8 mouse cellular contexts compared by ENCODE assay signal in the genomic region with DNA sequence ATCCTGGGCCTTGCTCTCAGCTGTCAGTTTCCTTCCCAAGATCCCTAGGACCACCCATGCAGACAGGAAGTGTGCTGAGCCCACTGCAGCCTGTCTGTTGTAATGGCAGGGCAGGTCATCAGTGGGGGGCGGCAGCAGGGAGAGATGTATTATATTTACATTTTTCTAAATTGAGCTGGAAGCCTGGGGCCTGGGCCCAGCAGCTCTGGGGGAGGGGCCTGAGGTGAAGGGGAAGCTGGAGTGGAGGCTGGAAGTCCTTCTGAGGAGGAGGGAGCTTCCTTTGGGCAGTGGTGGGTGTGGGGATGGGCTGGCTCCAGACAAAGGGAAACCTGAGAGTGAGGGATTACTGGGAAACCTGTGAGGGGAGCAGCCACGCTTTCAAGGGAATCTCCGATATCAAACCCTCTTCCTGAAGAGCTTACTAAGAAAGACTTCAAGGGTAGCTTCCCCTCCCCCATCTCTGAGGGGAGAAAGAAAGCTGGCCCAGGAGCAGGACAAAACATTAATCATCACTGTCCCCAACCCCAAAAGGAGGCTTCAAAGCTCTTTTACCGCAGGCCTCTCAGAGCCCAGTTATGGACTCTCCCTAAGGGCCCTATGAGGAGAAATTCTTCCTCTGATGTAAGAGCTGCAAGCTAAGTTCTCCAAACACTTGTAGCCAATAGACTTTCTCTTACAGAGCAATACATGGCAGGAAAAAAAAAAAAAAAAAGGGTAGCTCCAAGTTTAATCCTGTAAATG.
A peak's percentile ranks its signal among the peaks of the same experiment; 100 is the strongest.
DNase-seq lines count a peak whose midpoint lies in the region; ATAC-seq and TF ChIP-seq lines count a peak whose summit lies in the region.

No protein-coding gene starts in this region.

- no peak overlapping the region for H3K4me3 ChIP-seq in forebrain, embryonic 12.5 days (replicated peaks)
- H3K4me3 ChIP-seq in forebrain, embryonic 16.5 days (replicated peaks; ENCODE audit: low read length) = no peak overlapping the region
- no peak overlapping the region for H3K4me3 ChIP-seq in midbrain, embryonic 12.5 days
- no peak overlapping the region for H3K4me3 ChIP-seq in midbrain, postnatal 0 days (ENCODE audit: low read depth, low read length)
- H3K4me3 ChIP-seq in stomach, postnatal 0 days (ENCODE audit: low read depth, low read length) = no peak overlapping the region

- no peak for TF ChIP-seq CTCF in midbrain, postnatal 0 days (IDR thresholded peaks at IDR 0.05)
- TF ChIP-seq CTCF in stomach, postnatal 0 days (IDR thresholded peaks at IDR 0.05; ENCODE audit: low read depth) = no peak

- H3K27ac ChIP-seq in forebrain, embryonic 12.5 days = 0 out of 2 replicates have a peak overlapping the region, but pooled peaks have one; percentile 8
- H3K27ac ChIP-seq in forebrain, embryonic 16.5 days (ENCODE audit: low read length) = no peak overlapping the region
- 0 out of 2 replicates have a peak overlapping the region, but pooled peaks have one; percentile 20 for H3K27ac ChIP-seq in midbrain, embryonic 12.5 days (replicated peaks)
- H3K27ac ChIP-seq in midbrain, postnatal 0 days (ENCODE audit: low read depth, low read length) = no peak overlapping the region
- peak overlapping the region; percentile 30; the same call in 1 of the 2 replicates for H3K27ac ChIP-seq in stomach, postnatal 0 days (replicated peaks)

- peaks cover 11% of the 10 kb centered on the region for H3K4me1 ChIP-seq in forebrain, embryonic 12.5 days
- no peaks in the 10 kb centered on the region for H3K4me1 ChIP-seq in forebrain, embryonic 16.5 days (replicated peaks; ENCODE audit: control insufficient read depth, insufficient read depth, low read length)
- H3K4me1 ChIP-seq in midbrain, embryonic 12.5 days = peaks cover 13% of the 10 kb centered on the region
- no peaks in the 10 kb centered on the region for H3K4me1 ChIP-seq in midbrain, postnatal 0 days (ENCODE audit: insufficient read depth, low read length)
- peaks cover 6% of the 10 kb centered on the region; the same call in 1 of the 2 replicates for H3K4me1 ChIP-seq in stomach, postnatal 0 days (replicated peaks; ENCODE audit: control insufficient read depth, insufficient read depth)

- no peak overlapping the region for H3K4me2 ChIP-seq in forebrain, embryonic 12.5 days
- H3K4me2 ChIP-seq in forebrain, embryonic 16.5 days (ENCODE audit: low read length) = no peak overlapping the region
- no peak overlapping the region for H3K4me2 ChIP-seq in midbrain, embryonic 12.5 days (replicated peaks)
- H3K4me2 ChIP-seq in midbrain, postnatal 0 days (ENCODE audit: low read depth, low read length, poor library complexity, severe bottlenecking) = no peak overlapping the region
- no peak overlapping the region for H3K4me2 ChIP-seq in stomach, postnatal 0 days (replicated peaks; ENCODE audit: low read depth)

- DNase-seq in midbrain, postnatal 0 days (ENCODE audit: low spot score) = no peak
- DNase-seq in kidney, postnatal 14 days = peak; percentile 34
- DNase-seq in stomach, postnatal 0 days (ENCODE audit: low spot score) = peak; percentile 17
- no peak for DNase-seq in cerebellum, postnatal 36 days
- DNase-seq in B cell, adult 2 months = no peak

- H3K27me3 ChIP-seq in forebrain, embryonic 12.5 days = no peaks in the 10 kb centered on the region
- H3K27me3 ChIP-seq in forebrain, embryonic 16.5 days (replicated peaks; ENCODE audit: control insufficient read depth, insufficient read depth, low read length) = no peaks in the 10 kb centered on the region
- H3K27me3 ChIP-seq in midbrain, embryonic 12.5 days = no peaks in the 10 kb centered on the region
- H3K27me3 ChIP-seq in midbrain, postnatal 0 days (ENCODE audit: insufficient read depth, low read length) = no peaks in the 10 kb centered on the region
- H3K27me3 ChIP-seq in stomach, postnatal 0 days (ENCODE audit: control insufficient read depth, insufficient read depth, low read length) = no peaks in the 10 kb centered on the region

- no peak overlapping the region for H3K9ac ChIP-seq in forebrain, embryonic 12.5 days
- no peak overlapping the region for H3K9ac ChIP-seq in forebrain, embryonic 16.5 days (replicated peaks; ENCODE audit: low read depth, low read length)
- no peak overlapping the region for H3K9ac ChIP-seq in midbrain, embryonic 12.5 days (replicated peaks)
- no peak overlapping the region for H3K9ac ChIP-seq in midbrain, postnatal 0 days (replicated peaks; ENCODE audit: low read length, poor library complexity, severe bottlenecking)
- H3K9ac ChIP-seq in stomach, postnatal 0 days (ENCODE audit: low read length) = no peak overlapping the region

- ATAC-seq in forebrain, embryonic 12.5 days (ENCODE audit: low FRiP score) = no peak
- no peak for ATAC-seq in forebrain, embryonic 16.5 days
- peak; percentile 38; the same call in 1 of the 2 replicates for ATAC-seq in midbrain, embryonic 12.5 days (ENCODE audit: low FRiP score, low read depth)
- ATAC-seq in midbrain, postnatal 0 days (ENCODE audit: low FRiP score) = no peak
- peak; percentile 62; the same call in 1 of the 2 replicates for ATAC-seq in stomach, postnatal 0 days (ENCODE audit: low FRiP score, low TSS enrichment)

- H3K36me3 ChIP-seq in forebrain, embryonic 12.5 days (replicated peaks) = no peaks in the 10 kb centered on the region
- H3K36me3 ChIP-seq in forebrain, embryonic 16.5 days (ENCODE audit: control insufficient read depth, insufficient read depth) = no peaks in the 10 kb centered on the region
- H3K36me3 ChIP-seq in midbrain, embryonic 12.5 days = no peaks in the 10 kb centered on the region
- no peaks in the 10 kb centered on the region for H3K36me3 ChIP-seq in midbrain, postnatal 0 days (ENCODE audit: insufficient read depth, low read length)
- no peaks in the 10 kb centered on the region for H3K36me3 ChIP-seq in stomach, postnatal 0 days (ENCODE audit: control insufficient read depth, insufficient read depth, low read length)

- no peak for TF ChIP-seq EP300 in stomach, postnatal 0 days (optimal IDR thresholded peaks at IDR 0.05)

- 9% methylated on average over 4 of the region's 4 CpGs for WGBS in forebrain, embryonic 12.5 days
- WGBS in forebrain, embryonic 16.5 days = 13% methylated on average over 4 of the region's 4 CpGs
- WGBS in midbrain, embryonic 12.5 days = 8% methylated on average over 4 of the region's 4 CpGs
- WGBS in midbrain, postnatal 0 days = 18% methylated on average over 4 of the region's 4 CpGs
- whole genome bisulfite sequencing in stomach, postnatal 0 days = 30% methylated on average over 4 of the region's 4 CpGs

- no peaks in the 10 kb centered on the region for H3K9me3 ChIP-seq in forebrain, embryonic 12.5 days
- no peaks in the 10 kb centered on the region for H3K9me3 ChIP-seq in forebrain, embryonic 16.5 days (ENCODE audit: control insufficient read depth, low read length)
- no peaks in the 10 kb centered on the region for H3K9me3 ChIP-seq in midbrain, embryonic 12.5 days
- no peaks in the 10 kb centered on the region for H3K9me3 ChIP-seq in midbrain, postnatal 0 days (ENCODE audit: low read length)
- no peaks in the 10 kb centered on the region for H3K9me3 ChIP-seq in stomach, postnatal 0 days (ENCODE audit: control insufficient read depth, low read length)

Comparison
In these comparisons a context has a peak if more than half of its experiments do, and no peak if none do; other contexts are left out.
1. ATAC-seq: peak in midbrain, embryonic 12.5 days (single experiment) and stomach, postnatal 0 days (single experiment); none in forebrain, embryonic 12.5 days (single experiment), forebrain, embryonic 16.5 days (single experiment) and midbrain, postnatal 0 days (single experiment).
2. H3K27ac ChIP-seq: peak in forebrain, embryonic 12.5 days (single experiment), midbrain, embryonic 12.5 days (single experiment) and stomach, postnatal 0 days (single experiment); none in forebrain, embryonic 16.5 days (single experiment) and midbrain, postnatal 0 days (single experiment).
3. DNase-seq: peak in kidney, postnatal 14 days (single experiment) and stomach, postnatal 0 days (single experiment); none in midbrain, postnatal 0 days (single experiment), cerebellum, postnatal 36 days (0 of 2) and B cell, adult 2 months (0 of 2).